Mouse (Mus musculus) G1E (cell line): ENCODE data around the gene Adk. TPM values are rescaled to one million over a fixed set of nuclear protein-coding genes. Genes with fewer than 3 reads are reported as not detected.

Experiments used
- ATAC-seq: 2 replicates; pipeline ENCODE4 v1.8.0; 2016; ENCODE audit warnings: mild to moderate bottlenecking; ENCODE audit not compliant: insufficient number of reproducible peaks, poor library complexity, low FRiP score, severe bottlenecking; ENCODE audit errors: extremely low read depth
- DNase-seq: peaks from one replicate; pipeline ENCODE4 v3.0.0; 2012; ENCODE audit warnings: low spot score
- H3K27me3 ChIP-seq: 2 replicates; pipeline ENCODE4 v1.6.1; 2012; ENCODE audit warnings: mild to moderate bottlenecking, low read length, inconsistent platforms; ENCODE audit not compliant: insufficient read depth
- H3K36me3 ChIP-seq: replicated peaks from 2 replicates; pipeline ENCODE3; 2012; ENCODE audit warnings: mild to moderate bottlenecking, inconsistent platforms
- H3K4me1 ChIP-seq: 2 replicates; pipeline ENCODE4 v1.6.1; 2012; ENCODE audit warnings: low read depth, low read length, inconsistent platforms, mixed read lengths; ENCODE audit not compliant: insufficient read depth
- H3K4me3 ChIP-seq: 2 replicates; pipeline ENCODE4 v1.5.1; 2012; ENCODE audit warnings: low read depth, mild to moderate bottlenecking, inconsistent platforms, low read length, moderate library complexity, mixed read lengths
- H3K9me3 ChIP-seq: replicated peaks from 2 replicates; pipeline ENCODE4 v1.6.1; 2012; ENCODE audit warnings: inconsistent platforms
- CTCF ChIP-seq: IDR thresholded peaks from 2 replicates; pipeline ENCODE4 v1.5.1; 2012; ENCODE audit warnings: low read depth, low read length, inconsistent platforms, mixed read lengths
- GATA1 ChIP-seq: IDR thresholded peaks from 2 replicates; pipeline ENCODE4 v1.6.1; 2012; ENCODE audit warnings: borderline replicate concordance, low read length, inconsistent platforms, mixed read lengths
- GATA2 ChIP-seq: IDR thresholded peaks from 2 replicates; pipeline ENCODE4 v1.6.1; 2012; ENCODE audit warnings: low read depth, low read length, inconsistent platforms, borderline replicate concordance
- POLR2AphosphoS5 ChIP-seq: IDR thresholded peaks from 2 replicates; pipeline ENCODE4 v1.6.1; 2012; ENCODE audit warnings: low read depth, low read length, inconsistent platforms; ENCODE audit not compliant: insufficient replicate concordance
- TAL1 ChIP-seq: conservative IDR thresholded peaks from 2 replicates; pipeline ENCODE4 v1.6.1; 2012; ENCODE audit warnings: low read depth, low read length, inconsistent platforms, mixed read lengths
- polyA plus RNA-seq: library from polyadenylated mRNA; stranded (reverse); fragments of >175 nt; gene quantifications from 2 replicates; pipeline ENCODE4 v1.2.3, GENCODE M21; 2012
- total RNA-seq, 2 experiments: library from RNA; stranded (forward) in 1 of 2; stranded (reverse) in 1 of 2; fragments of 200-1000 nt in 1 of 2; fragments of >200 nt in 1 of 2; fragmentation: Nextera tagmentation in 1 of 2; gene quantifications; 2 replicates each; pipeline ENCODE4 v1.2.3; 2014 to 2017

The Adk gene
- total and polyA plus RNA-seq, 3 experiments, result 20.8 to 547 (median 489) TPM

DNA sequence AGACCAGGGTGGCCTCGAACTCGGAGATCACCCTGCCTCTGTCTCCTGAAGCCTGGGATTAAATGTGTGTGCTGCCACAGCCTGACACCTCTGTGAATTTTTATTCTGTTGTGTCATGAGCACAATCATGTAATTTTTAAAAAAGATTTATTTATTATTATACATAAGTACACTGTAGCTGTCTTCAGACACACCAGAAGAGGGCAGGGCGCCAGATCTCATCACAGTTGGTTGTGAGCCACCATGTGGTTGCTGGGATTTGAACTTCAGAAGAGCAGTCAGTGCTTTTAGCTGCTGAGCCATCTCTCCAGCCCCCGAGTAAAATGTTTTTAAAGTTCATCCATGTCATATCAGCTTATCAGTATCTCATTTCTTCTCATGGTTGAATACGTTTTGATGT, 33.3 kb downstream of the Adk start:
- DNase-seq (no peak), ATAC-seq (no peak)
- Histone ChIP-seq H3K4me1 (peaks cover 76% of the 10 kb centered on the region), H3K27me3 (no peaks in the 10 kb centered on the region), H3K36me3 (peaks cover 61% of the 10 kb centered on the region), H3K4me3 (no peak overlapping the region), H3K9me3 (no peaks in the 10 kb centered on the region)
- no peak for TF ChIP-seq GATA2

DNA sequence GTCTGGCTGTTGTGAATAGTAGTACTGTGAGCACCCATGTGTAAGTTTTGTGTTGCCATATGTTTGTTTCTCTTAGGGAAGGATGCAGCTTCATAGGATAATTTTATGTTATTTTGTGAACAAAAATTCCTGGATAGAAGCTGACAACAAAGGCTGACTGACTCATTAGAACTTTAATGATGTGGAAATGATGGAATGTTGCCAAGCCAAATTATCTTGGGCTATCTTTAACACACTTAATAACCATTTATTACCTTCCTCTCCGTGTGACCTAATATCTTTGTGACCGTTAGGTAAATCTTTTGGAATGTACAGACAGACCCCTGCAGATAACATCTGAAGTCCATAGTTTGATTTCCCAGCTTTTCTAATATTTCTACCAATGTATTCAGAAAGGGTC, 33.7 kb downstream of the Adk start:
- DNase-seq (no peak), ATAC-seq (no peak)
- no peak for TF ChIP-seq GATA2
- H3K9me3 ChIP-seq, result no peaks in the 10 kb centered on the region
- no peak overlapping the region for H3K4me3 ChIP-seq
- H3K4me1 ChIP-seq, result peaks cover 77% of the 10 kb centered on the region
- no peaks in the 10 kb centered on the region for H3K27me3 ChIP-seq
- H3K36me3 ChIP-seq, result peaks cover 61% of the 10 kb centered on the region

GRCm38 (mm10) chr14:21086827-21087351, 34.5 kb downstream of the Adk start:
- H3K27me3 ChIP-seq, result no peaks in the 10 kb centered on the region
- DNase-seq (no peak), ATAC-seq (no peak)
- no peak overlapping the region for H3K4me3 ChIP-seq
- H3K4me1 ChIP-seq, result peaks cover 71% of the 10 kb centered on the region
- H3K9me3 ChIP-seq, result no peaks in the 10 kb centered on the region
- peaks cover 69% of the 10 kb centered on the region for H3K36me3 ChIP-seq
- TF ChIP-seq GATA2, result no peak
- no peak for TF ChIP-seq TAL1
- no peak for TF ChIP-seq CTCF
- TF ChIP-seq POLR2AphosphoS5, result no peak
- TF ChIP-seq GATA1, result no peak

- H3K4me1 ChIP-seq, result peaks cover 67% of the 10 kb centered on the region
- H3K9me3 ChIP-seq, result no peaks in the 10 kb centered on the region
- no peak for ATAC-seq
- no peak overlapping the region for H3K4me3 ChIP-seq
- no peak for TF ChIP-seq GATA2
- no peak for TF ChIP-seq CTCF
- TF ChIP-seq POLR2AphosphoS5, result no peak
- no peak for TF ChIP-seq GATA1
- no peak for TF ChIP-seq TAL1
- DNase-seq, result no peak
- H3K36me3 ChIP-seq, result peaks cover 71% of the 10 kb centered on the region
- no peaks in the 10 kb centered on the region for H3K27me3 ChIP-seq
Measured at GRCm38 (mm10) chr14:21087390-21088060, 35.2 kb downstream of the Adk start.

GRCm38 (mm10) chr14:21088731-21089130, 36.4 kb downstream of the Adk start:
- TF ChIP-seq POLR2AphosphoS5, result no peak
- no peak for TF ChIP-seq TAL1
- TF ChIP-seq GATA1, result no peak
- no peak for TF ChIP-seq GATA2
- TF ChIP-seq CTCF, result no peak
- Histone ChIP-seq H3K9me3 (no peaks in the 10 kb centered on the region), H3K27me3 (no peaks in the 10 kb centered on the region), H3K4me1 (peaks cover 59% of the 10 kb centered on the region), H3K36me3 (peaks cover 69% of the 10 kb centered on the region), H3K4me3 (no peak overlapping the region)
- DNase-seq (no peak), ATAC-seq (no peak)

DNA sequence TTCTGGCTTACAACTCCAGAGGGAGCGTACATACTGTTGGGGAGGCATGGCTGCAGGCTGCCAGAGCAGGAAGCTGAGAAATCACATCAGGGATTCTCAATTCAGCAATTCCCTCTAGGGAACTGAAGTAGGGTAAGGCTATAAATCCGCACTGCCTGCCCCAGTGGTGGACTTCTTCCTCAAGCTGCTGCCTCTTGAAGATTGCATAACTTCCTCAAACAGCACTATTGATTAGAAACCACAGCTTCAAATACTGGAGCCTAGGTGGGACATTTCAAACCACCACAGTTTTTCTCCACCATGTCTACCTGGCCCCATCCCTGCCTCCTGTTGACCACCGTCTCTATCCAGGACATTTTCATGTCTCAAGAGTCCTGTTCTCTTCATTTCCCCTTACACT, 38.0 kb downstream of the Adk start:
- TF ChIP-seq GATA1 (no peak), POLR2AphosphoS5 (no peak), TAL1 (peak; percentile 37; the same call in 1 of the 2 replicates)
- DNase-seq (no peak), ATAC-seq (no peak; the same call in 1 of the 2 replicates)
- Histone ChIP-seq H3K27me3 (no peaks in the 10 kb centered on the region), H3K36me3 (peaks cover 67% of the 10 kb centered on the region), H3K4me3 (no peak overlapping the region), H3K4me1 (peaks cover 49% of the 10 kb centered on the region), H3K9me3 (no peaks in the 10 kb centered on the region)
